Mouse (Mus musculus) inflammation-experienced regulatory T-cells, adult 6 months (primary cell): ENCODE results near the gene Chst12. TPM values are rescaled to one million over a fixed set of nuclear protein-coding genes. Genes with fewer than 3 reads are reported as not detected.
"Not testable (repeated sequence)": the region's sequence is repeated elsewhere in the genome, so short reads cannot be mapped to it uniquely, and the experiment has no call there.

ENCODE experiments used
- ATAC-seq: one replicate; pipeline ENCODE4 v1.8.0; 2017
- polyA plus RNA-seq, 3 experiments: library from polyadenylated mRNA; unstranded; fragments of 100-300 nt; shearing (Covaris generic); gene quantifications; one replicate each; pipeline ENCODE4 v1.2.1; 2017

The Chst12 gene
- 10 to 100 TPM; 25.6 to 35.2 (median 33.2) TPM for polyA plus RNA-seq

DNA sequence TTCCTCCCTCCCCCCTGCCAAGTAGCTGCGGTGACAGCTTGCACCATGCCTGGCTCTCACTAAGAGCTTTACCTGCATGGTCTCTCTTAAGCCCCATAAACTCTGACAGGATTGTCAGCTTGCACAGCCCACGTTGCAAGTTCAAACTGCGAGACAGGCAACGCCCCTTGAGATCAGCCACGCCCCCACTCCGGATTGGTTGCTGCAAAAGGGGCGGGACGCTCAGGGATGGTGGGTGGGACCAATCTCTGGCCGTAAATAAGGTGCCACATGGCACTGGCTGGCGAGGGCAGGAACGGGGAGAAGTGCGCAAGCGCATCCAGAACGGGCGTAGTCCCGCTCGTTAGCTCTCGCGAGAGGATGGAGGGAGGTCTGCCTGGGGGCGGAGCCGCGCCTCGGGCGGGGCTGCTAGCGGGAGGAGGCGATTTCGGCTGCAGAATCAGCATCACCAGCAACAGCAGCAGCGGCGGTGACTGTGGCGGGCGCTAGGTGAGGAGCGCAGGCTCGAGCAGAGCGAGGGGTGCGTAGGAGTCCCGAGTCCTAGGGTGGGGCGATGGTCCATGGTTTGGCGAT is at the start of gene Chst12:
Chst12 (plus strand) TSS at position 343 of the 573 bp plus-strand sequence.
- peak; percentile 95 for ATAC-seq

DNA sequence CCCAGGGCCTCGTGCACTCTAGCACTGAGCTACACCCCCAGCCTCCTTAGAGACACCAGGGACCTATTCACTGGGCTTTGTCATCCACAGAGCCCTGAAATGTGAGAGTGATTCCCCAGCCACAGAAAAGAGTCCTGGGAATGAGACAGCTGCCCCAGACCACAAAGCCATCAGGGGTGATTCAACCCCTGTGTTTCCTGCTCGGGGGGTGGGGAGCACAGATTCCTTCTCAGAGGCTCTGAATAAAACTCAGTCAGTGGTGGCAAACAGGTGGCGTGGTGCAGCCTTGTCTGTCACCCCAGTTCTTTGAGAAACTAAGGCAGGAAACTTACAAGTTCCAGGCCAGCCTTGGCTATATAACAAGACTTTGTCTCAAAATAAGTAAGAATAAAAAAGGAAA is 43.9 kb upstream of the Chst12 start:
- no peak for ATAC-seq

DNA sequence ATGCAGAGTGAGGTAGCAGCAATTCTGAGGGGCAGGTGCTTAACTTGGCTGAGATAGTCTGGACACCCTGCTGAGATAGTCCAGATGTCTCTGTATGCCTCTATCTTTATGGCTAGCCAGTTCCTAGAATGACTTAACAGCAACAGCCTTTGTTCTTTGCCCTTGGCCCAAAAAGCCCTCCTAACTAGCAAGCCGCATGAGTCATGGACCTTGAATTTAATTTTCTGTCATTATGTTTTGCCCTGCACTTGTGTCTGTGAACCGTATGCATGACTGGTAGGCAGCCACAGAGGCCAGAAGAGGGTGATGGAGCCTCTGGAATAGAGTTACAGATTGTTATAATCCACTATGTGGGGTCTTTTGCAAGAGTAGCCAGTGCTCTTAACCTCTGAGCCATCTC is 42.2 kb upstream of the Chst12 start:
- not testable (repeated sequence) for ATAC-seq

DNA sequence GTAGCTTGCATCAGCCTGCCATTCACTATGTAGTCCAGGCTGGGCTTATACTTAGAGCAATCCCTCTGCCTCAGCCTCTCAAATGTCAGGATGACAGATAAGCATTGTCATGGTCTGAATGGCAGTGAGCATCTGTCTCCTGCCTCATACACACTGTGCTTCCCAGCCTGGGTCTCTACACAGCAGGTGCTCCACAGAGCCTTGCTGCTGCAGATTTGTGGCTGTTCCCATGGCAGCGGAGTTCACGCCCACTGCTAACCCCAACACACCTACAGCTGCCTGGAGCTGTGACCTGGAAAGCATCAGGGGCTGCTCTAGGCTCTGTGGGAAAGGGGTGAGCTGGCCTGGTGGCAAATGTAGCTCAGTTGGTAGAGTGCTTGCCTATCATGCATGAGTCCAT is 40.4 kb upstream of the Chst12 start:
- ATAC-seq = no peak

DNA sequence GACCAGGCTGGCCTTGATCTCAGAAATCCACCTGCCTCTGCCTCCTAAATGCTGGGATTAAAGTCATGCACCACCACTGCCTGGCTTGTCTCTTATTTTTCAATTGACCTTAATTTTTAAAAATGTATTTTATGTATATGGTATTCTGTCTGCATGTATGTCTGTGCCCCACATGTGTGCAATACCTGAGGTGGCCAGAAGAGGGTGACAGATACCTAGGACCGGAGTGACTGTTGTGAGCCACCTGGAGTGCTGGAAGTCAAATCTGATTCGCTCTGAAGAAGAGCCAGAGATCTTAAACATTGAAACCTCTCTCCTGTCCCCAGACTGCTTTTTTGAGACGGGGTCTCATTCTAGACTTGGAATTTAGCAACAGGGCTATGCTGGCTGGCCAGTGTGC is 33.0 kb upstream of the Chst12 start:
- ATAC-seq = no peak

DNA sequence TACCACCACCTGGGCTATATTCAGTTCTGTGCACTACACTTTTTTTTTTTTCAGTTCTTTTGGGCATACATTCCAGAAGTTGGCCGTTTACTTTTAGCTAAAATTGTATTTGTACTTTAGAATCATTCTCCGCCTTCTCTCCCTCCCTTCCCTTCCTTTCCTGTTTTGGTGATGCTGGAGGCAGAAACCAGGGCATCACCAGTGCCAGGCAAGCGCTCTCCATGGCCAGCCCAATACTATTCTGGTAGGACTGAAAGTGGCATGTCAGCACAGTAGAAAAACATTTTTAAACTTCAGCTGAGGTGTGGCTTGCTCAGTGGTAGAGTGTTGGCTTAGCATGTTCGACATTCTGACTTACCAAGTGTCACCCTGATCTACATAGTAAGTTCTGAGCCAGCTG is 23.9 kb upstream of the Chst12 start:
- ATAC-seq = no peak

DNA sequence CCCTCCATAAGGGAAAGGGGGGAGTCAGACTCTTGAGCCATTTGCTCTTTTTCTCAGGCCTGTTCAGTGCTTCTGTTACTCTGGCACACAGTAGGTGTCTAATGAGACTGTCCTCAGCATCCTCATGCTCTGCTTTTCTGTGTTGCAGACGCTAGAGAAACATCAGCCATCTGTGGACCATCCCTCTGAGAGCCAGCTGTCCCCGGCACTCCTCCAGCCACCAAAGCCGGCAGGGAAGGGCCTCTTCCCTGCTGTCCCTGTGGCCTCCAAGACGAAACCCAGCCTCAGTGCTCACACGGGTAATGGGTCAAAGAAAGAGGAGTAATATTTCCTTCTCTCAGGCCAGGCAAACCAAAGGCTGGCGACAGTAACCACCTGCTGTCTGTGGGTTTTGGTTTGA is 14.2 kb upstream of the Chst12 start:
- no peak for ATAC-seq

DNA sequence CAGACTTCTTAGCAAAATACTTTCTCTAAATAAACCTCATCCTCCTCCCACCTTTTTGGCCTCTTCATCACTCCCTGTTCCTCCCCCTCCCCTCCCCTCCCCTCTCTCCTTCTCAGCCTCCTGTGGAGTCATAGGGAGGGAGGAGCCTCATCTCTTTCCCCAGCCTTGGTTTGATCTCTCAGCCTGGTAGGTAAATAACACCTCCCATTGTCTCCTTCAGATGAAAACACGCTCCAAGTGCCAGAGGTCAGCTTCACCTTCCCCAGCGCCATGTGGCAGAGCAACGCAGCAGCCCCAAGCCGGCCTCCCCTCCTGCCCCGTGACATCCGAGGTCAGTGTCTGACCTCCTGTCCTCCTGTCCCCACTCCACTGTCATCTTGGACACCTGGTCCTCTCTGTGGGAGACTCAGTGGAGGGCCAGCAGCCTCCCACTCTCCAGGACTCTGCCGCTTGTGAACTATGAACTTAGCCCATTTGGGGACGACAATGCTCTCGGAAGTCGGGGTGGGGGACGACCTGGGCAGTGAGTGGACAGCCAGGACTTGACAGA is 12.6 kb upstream of the Chst12 start:
- ATAC-seq = no peak

DNA sequence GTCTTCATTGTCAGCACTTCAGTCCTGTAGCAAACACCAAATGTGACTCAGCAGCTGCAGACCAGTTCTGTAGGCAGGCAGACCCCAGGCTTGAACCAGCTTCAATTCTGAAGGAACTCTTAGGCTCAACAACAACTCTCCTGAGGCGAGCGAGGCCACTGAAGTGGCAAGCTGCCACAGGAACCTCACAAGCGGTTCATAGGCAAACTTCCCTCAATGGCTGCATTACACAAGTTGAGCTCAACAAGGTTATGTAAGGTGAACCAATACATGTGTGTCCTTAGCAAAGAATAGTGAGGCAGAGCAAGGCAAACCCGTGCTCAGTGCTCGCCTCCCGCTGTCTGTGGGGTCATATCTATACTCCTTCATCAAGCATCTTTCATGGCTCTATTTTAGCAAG is 7.2 kb upstream of the Chst12 start:
- no peak for ATAC-seq

DNA sequence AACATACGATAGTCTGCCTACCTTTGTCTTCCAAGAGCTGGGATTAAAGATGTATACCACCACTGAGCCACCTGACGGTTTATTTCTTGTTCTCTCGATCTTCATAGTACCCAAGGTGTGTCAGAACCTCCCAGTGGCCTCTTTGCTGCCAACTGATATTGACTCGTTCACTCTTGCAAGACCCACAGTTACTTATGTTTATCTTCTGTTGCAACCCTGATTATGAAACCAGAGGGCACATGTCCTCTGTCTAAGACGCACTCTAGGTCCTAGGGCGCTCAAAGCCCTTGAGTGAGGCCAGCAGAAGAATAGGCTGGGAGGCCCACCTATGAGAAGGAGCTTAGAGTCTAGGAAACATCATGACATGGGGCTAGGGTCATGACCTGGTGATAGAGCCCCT is 4.6 kb upstream of the Chst12 start:
- ATAC-seq = no peak

DNA sequence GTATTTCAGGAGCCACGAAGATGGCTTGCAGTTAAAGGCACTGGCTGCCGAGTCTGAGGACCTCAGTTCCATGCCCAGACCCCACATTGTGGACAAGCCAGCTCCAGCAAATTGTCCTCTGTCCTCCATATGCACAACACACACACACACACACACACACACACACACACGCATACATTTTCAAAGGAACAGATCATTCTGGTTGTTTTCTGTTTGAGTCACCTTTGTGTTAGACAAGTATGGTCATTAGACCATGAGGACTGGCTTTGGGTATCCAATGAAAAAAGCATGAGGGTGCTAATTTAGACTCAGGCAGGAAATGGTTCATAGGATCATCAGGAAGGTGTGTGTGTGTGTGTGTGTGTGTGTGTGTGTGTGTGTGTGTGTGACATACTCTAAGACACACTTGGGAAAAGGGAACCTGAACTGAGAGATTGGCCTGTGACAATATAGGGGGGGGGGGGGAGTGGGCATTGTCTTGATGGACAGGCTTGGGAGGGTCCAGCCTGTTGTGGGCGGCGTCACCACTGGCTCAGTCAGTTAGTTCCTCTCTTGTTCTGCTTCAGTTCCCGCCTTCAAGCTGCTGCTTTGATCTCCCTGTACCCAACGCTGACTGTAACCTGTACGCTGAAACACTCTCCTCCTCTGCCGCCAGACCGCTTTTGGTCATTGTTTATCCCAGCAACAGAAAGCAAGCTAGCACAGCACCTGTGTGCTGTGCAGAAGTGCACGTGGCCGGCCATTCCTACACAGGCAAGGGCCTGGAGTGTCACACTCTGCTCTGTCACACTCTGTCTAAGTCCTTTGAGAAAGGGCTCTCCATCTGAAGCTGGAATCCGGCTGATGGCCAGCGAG is 3.1 kb upstream of the Chst12 start:
- ATAC-seq = no peak

DNA sequence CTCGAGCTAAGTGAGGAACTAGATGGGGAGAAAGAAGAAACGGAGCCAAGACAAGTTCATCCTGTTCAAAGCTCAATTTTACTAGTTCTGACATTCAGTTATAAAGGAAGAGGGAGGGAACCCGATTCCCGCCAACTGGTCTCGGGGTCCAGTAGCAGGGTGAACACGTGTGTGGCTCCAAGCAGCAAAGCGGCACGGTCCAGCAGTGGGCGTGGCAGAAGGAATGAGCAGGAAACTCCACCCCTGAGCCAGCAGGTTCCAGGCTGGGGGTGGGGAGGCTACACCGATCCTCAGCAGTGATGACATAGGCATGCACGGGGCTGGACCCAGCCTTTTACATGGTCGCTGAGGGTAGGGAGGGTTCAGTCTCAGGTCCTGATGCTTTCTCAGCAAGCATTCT is 2.4 kb upstream of the Chst12 start:
- not testable (repeated sequence) for ATAC-seq

DNA sequence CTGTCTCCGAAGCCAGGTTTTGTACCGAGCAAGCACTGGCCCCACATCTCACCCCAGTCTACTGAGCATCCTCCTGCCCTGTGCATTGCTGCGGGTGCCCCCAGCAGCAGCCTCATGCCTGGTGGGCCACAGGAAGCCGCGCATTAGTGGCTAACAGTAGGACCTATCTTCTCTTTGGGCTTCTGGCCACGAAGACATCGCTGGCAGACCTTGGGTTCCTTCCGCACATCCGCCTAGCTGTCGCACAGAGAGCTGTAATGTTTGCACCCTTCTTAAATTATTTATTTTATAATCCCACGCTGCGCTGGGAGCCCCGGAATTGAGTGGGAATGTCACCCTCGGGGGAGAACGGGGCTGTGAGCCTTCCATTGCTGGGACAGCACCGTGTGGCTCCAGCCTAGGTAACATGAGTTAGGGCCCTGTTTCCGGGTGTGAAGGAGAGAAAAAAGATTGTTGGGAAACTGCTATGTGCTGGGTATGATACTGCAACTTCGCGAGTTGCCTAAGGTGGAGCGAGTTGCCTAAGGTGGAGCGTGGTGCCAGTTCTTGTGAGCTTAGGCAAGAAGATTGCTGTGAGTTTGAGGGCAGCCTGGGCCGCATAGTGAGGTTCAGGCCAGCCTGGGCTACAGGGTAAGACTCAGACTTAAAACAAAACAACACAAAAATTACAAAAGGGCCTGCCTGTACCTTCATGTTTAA is 895 bp downstream of the Chst12 start:
- no peak for ATAC-seq

DNA sequence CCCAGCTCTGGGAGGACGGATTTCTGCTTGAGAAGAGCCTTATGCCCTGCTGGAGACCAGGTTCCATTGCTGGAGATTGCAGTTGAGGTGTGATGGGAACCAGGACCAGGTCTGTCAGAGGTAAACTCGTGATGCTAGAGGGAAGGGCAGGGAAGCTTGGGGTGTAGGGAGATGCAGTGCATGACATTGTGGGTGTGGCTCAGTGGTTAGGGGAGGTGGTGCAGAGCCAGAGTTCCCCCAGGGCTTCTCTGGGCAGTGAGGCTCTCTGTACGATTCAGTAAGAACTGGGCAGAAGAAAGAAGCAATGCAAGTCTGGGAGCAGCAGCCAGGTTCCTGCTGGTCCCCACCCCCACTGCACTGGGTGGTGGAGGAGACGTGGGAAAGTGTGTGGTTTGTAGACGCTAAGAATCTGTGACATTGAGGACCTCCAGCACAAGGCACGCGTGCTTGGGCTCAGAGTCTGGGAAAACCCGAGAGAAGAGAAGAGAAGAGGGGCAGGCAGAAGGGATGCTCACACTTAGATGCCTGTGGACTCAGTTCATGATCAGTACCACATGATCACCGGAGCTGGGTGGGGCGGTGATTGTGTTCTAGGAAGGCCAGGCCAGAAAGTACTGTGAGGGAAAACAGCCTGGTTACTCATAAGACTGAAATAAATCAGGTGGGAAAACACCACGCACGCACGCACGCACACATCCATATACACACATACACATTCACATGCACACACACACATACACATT is 2.3 kb downstream of the Chst12 start:
- no peak for ATAC-seq

DNA sequence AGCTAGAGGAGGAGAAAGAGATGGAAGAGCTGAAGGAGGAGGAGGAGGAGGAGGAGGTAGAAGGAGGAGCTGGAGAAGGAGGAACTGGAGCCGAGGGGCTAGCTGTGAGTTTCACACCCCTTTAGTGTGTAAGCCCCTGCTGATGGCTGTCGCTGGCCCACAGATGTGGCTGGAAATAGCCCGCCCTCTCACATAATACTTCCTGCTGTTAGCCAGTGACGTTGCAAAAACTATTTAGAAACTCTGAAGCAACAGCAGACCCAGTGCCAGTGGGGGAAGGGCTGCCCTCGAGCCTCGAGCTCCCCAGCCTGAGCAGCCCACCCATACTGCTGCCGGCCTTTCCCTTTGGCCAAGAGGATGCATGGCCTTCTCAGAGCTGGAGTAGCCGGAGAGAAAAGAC is 3.3 kb downstream of the Chst12 start:
- no peak for ATAC-seq

DNA sequence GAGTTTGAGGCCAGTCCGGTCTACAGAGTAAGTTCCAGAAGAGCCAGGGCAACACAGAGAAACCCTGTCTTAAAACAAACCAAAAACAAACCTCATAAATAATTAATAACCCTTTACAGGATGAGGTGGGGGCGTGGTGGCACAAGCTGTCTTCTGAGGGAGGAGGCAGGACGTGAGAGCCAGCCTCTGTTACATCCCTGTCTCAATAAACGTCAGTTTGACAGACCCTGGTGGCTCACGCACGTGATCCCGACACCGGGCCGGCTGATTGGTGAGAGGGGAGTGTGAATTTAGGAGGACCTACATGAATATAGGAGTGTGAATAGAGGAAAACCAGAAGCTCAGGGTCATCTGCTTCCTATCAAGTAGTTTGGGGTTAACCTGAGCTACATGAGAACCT is 3.9 kb downstream of the Chst12 start:
- ATAC-seq = no peak

DNA sequence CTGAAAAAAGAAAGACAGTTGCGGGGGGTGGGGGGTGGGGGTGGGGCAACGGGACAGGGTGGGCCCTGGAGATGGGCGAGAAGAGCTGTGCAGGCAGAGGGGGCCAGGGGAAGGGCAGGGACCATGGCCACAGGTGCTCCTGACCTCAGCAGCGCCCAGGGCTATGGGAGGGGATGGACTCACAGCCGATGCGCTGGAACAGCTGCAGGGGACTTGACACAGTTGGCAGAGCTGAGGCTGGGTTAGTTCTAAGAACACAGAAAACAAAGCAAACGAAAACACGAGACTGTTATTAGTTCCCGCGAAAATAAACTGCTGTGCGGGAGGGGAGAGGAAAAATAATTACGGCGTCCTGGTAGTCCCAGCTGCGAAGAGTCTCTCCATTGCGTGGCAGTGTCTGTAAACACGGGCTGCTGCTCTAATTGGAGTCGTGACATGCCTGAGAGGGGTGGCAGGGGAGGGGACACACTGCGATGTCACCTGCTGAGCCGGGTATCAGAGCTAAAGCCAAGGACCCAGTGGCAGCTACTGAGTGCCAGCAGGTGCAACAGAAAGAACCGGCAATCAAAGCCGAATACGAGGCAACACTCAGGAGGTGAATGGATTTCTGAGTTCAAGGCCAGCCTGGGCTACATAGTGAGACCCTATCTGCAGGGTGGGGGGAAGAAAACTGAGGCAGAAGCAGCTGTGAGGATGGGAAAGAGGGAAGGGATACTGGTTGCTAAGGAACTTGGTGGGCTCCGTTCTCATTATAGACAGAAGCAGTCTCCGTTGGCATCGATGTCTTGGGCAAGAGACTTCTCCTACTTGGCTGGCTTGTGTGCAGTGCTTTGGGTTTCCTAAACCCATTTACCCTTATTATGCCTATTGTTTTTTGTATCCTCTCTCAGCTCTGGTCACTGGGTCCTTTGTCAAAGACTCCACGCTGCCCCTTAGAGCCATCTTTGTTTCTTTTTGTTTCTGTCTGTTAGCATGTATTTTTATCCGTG is 5.0 kb downstream of the Chst12 start:
- ATAC-seq = no peak

DNA sequence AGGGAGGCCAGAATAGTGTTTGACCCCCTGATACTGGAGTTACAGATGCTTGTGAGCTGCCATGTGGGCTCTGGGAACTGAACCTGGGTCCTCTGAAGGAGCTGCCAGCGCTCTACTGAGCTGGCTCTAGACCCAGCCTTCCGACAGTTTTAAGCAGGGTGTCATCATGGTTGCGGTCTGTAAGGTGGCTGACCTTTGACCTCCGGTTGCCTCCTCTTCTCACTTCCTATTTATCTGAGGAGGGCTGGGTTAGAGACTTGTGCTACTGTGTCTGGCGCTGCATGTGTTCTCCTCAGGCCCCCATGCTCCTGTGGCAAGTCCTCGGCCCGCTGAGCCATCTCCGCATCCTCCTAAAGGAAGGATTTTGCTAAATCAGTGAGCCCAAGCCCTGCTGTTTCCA is 8.6 kb downstream of the Chst12 start:
- ATAC-seq = no peak

DNA sequence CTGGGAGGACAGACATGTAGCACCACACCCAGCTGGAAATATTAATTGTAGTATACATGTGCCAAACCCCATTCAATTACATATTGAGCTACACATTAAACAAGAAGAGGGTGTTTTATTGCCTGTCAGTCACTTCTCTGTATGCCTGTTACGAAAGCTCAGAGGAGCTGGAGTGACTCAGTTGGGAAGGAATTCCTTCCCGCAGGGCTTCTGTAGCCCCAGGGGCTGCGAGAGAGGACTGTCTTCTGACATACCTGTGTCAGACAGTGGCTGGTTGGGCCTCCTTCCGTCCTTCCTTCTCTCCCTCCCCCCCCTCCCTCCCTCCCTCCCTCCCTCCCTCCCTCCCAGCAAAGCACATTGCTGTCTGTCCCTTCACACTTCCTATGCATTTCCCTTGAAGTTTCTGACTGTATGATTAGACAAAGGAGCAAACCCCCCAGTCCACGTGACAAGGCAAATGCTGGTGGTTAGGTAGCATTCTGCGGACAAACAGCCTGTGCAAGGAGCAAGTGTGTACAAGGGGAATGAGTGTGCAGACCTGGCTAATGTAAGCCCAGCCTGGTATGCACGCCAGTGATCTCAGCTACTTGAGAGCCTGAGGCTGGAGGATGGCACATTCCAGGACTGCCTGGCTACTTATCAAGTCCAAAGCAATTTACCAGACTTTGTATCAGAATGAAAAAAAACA is 9.6 kb downstream of the Chst12 start:
- ATAC-seq = no peak

DNA sequence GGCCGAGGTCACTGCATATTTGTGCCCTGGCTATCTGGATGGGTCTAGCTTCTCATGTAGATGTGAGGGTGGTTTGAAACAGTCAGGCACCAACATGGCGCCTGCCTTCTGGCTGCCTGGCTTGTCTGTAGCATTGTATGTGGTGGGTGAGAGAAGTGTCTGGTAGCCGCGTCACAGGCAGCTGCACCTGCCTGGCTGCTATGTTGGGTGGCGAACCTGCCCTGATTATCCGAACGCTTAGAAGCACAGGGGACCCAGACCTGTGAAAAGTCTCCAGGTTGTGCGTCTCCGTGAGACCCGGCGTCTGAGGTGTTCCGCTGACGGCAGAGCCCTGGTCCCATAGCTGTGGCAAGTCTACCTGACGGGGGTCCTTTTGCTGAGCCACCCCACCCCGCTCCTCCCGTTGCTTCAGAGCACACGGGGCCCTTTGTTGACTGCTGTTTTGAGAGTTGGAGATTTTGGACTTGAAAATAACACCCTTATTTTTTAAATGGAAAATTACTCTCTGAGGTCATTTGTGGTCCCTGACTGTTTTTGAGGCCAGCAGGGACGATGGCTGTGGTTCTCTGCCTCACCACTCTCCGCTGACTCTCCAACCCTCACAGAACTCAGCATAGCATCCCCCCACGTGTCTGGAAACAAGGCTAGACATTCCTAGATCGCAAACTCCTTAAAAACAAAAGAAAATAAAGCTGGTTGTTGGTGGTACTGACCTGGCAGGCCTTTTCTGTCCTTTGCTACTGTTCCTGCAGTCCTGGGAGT is 12.0 kb downstream of the Chst12 start:
- peak; percentile 35 for ATAC-seq
